Mouse (Mus musculus) liver, adult 2 months (tissue): ENCODE results near the gene Rab10.

Experiments used
- CTCF ChIP-seq: fragments of 200-500 bp; IDR thresholded peaks from 2 replicates; pipeline ENCODE4 v1.5.1; 2011; ENCODE audit warnings: low read depth, low read length, control low read depth
- POLR2A ChIP-seq: fragments of 200-500 bp; IDR thresholded peaks from 2 replicates; pipeline ENCODE4 v1.6.1; 2011; ENCODE audit warnings: low read length, control low read depth; ENCODE audit not compliant: insufficient read depth; ENCODE audit errors: extremely low read depth

DNA sequence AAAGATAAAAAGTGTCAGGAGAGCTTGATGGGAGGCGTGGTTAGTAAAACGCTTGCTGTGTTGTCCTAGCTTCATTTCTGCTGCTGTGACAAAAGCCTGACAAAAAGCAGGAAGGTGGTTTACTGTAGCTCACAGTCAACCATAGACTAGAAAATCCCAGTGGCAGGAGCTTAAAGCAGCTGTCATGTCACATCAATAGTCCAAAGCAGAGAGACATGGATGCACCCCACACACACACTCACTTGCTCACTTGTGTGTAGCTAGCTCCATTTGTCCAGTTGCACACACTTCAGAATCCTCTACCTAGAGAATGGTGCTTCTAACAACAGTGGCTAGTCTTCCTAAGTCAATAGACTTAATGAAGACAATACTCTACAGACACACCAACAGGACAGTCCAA lies 42.4 kb downstream of the Rab10 start:
- TF ChIP-seq CTCF (no peak), POLR2A (no peak)
